Mouse (Mus musculus) heart, adult 8-10 months (tissue): Measurements from ENCODE around the gene Zdhhc18. TPM values are rescaled to one million over a fixed set of nuclear protein-coding genes. Genes with fewer than 3 reads are reported as not detected.

Experiments used
- DNase-seq: peaks from one replicate; pipeline ENCODE4 v3.0.0; 2022; ENCODE audit warnings: low spot score
- total RNA-seq, 4 experiments: library from RNA; stranded (reverse); gene quantifications; 2 replicates each; pipeline ENCODE4 v1.2.4; 2022

The Zdhhc18 gene
- total RNA-seq, result 10 to 100 TPM; 16.1 to 24.3 (median 22.1) TPM

GRCm38 (mm10) chr4:133649989-133650699 lies at the start of gene Zdhhc18:
Gene Zdhhc18 (minus strand): TSS chr4:133650154.
- peak; percentile 88 for DNase-seq

GRCm38 (mm10) chr4:133695363-133695762 lies 45.4 kb upstream of the Zdhhc18 start:
- no peak for DNase-seq

DNA sequence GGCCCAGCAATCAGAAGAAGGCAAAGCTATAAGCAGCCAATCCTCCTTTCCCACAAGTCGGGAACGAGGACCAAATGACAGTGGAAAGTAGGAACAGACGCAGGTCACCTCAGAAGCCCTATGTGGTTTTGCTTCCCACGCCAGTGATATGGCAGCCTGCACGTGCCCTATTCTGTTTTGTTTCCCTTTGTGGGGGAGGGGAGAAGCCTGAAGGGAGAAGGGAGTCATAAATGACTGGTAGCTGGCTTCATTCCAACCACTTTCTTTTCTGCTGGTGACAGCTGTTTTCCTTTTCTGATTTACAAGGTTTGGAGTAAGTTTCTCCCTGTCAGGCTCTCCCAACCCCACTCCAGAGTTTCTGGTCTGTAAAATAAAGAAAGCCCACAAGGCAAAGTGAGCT lies 40.3 kb upstream of the Zdhhc18 start:
- peak; percentile 55 for DNase-seq

GRCm38 (mm10) chr4:133688417-133689067 lies 38.6 kb upstream of the Zdhhc18 start:
- DNase-seq, result peak; percentile 33

- no peak for DNase-seq
Observed at GRCm38 (mm10) chr4:133687126-133687525, 37.2 kb upstream of the Zdhhc18 start.

DNA sequence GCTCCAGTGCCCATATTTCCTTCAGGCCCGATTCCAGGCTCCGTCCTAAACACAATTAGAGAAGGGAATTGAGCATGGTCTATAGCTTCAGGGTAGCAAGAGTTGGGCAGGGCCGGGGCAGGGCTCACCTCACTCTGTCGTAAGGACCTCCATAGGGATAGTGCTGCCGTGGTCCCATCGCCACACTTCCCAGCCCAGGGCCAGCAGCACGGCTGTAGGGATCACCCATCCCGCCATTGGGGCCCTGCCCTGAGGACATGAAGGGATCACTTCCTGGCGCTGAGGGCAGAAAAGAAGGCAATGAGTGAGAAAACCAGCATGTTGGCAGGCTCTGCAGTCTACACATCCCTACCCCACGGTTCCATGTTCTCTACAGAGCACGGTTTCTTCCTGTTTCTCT lies 36.6 kb upstream of the Zdhhc18 start:
- DNase-seq, result no peak

- DNase-seq, result no peak
Observed at GRCm38 (mm10) chr4:133680206-133680786, 30.3 kb upstream of the Zdhhc18 start.

DNA sequence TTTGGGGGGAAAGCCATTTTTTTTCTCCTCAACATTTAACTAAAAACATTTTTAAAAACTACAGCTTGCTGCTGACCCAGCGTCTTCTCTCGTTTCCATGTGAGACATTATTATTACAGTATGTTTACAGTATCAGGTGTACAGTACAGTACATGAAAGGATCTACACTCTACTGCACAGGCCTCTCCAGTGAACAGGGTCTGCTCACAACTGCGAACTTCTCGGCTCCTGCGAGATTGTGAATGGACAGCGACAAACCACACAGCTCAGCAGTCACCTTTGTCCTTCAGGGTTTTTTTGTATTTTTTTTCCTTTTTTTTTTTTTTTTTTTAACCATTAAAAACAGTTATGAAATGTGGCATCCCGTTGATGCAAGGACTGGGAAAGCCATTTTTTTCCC lies 29.7 kb upstream of the Zdhhc18 start:
- no peak for DNase-seq

GRCm38 (mm10) chr4:133677266-133677665 lies 27.3 kb upstream of the Zdhhc18 start:
- no peak for DNase-seq

GRCm38 (mm10) chr4:133676189-133676588 lies 26.2 kb upstream of the Zdhhc18 start:
- DNase-seq, result no peak

DNA sequence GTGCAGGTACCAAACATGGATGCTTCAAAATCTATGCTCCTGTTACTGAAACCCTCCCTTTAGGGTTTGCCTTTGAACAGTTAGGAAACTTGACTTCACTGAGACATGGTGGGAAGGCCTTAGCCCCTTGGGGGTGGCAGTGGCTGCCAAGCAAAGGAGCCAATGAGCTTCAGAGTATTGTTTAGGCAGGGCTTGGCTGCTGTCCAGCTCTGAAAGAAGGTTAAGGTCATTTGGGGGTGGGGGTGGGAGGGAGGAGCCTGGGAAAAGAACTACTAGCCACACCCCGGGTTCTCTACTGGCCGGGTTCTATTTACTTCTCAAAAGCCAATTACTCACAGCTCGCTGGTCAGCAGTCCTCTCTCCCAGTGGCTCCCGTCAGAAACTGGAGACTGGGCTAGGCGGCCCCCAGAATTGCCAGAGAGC lies 25.7 kb upstream of the Zdhhc18 start:
- peak; percentile 53 for DNase-seq

DNA sequence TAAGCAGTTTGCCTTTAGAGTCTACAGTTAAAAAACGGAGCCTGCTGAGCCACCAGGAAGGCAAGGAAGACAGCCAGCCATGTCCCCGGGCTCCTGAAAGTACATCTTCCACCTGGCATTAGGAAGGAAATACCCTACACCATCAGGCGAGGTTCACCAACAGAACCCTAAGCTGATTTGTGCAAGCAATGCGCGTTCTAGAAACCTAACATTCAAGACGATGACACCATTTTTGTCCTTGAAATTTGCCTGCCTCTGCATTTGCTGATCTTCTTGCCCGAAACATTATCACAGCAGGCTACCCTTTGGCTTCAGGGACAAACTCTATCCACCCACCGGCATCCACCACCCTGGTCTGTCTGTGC lies 24.4 kb upstream of the Zdhhc18 start:
- no peak for DNase-seq

GRCm38 (mm10) chr4:133673666-133674330 lies 23.8 kb upstream of the Zdhhc18 start:
- peak; percentile 68 for DNase-seq

GRCm38 (mm10) chr4:133672845-133673647 lies 23.1 kb upstream of the Zdhhc18 start:
- peak; percentile 62 for DNase-seq

DNA sequence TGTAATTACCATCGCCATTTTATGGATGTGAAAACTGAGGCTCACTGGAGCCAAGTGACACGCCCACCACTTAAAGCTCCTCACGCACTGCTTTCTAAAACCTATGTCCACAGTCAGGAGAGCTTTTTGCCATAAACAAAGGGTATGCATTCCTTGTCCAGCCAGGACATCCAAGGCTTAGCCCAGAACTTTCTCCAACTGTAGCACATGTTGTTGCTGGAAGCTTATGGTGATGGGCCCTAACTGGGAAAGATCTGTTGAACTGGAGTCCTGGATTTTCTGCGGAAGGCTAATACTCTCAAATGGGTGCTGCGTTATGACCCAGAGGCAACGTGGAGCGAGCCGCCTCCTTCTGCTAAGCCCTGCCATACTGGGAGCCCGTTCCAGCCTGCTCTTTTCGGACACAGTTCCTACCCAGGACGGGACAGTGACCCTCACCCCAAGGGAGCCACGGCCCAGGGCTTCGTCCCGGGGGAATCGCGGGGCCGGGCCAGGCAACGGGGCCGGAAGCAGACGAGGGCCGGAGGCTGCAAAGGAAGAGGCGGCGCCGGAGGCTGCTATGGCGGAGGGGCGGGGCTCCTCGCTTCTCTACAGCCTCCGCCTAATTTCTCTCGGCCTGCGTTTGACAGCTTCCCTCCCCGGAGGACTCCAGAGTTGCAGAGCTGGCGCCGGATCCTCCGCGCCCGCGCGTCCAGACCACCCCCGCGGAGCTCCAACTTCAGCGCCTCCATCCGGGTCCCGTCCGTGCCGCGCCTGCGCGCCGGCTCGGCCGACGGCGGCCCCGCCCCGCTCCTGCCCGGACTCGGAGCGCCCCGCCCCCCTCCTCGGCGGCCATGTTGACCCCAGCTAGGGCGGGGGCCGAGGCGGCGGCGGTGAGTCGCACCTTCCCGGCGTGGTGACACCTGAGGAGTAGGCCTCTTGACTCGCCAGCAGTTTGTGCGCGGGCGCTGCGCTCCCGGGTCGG lies 22.2 kb upstream of the Zdhhc18 start, which contains the start of gene Pigv:
TSS of gene Pigv (minus strand) at position 767 of the 964 bp plus-strand sequence.
- DNase-seq, result peak; percentile 91

GRCm38 (mm10) chr4:133671184-133671880 lies 21.4 kb upstream of the Zdhhc18 start:
- DNase-seq, result peak; percentile 91

DNA sequence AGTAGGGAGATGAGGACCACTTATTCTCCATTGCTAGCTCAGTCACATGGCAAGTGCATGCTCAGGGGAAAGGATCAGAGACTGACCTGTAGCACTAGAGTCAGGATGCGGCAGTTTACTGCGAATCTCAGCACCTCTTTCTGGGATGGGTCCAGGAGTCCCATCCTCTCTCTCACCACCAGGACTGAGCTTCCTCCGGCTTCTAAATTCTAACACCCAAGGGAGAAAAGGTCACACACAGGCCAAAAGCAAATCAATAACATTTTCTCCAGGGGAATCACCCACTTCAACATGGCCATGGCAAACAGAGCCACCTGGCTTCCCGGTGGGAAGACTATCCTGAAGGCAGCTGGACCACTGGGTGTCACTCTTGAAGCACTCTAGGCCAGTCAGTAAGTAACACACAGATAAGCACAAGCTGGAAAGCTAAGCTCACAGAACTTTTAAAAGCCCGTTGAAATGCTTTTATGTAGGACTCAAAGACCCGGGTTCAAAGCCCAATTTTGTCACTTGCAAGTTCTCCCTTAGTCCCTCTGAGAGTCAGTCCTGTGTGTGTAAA lies 19.8 kb upstream of the Zdhhc18 start:
- DNase-seq, result no peak

- no peak for DNase-seq
Observed at GRCm38 (mm10) chr4:133668537-133668936, 18.6 kb upstream of the Zdhhc18 start.

DNA sequence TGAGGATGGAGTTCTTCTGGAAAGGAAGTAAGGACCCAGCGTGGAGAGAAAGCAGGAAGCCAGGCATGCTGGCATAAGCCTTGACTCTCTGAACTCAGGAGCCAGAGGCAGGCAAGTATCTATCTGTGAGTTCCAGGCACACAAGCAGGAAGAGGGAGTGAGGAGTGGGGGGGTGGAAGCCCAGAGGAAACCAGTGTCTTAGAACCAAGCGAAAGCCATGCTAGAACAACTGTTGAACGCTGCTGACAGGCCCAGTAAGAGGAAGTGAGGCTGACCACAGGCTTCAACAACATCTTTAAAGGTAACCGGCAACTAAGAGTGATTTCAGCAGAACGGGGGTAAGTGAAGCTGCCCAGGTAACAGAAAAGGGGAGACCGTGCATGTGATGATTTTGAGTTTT lies 16.2 kb upstream of the Zdhhc18 start:
- DNase-seq, result no peak
